Mouse (Mus musculus) heart, postnatal 0 days (tissue): ENCODE results near the gene Ifitm3.

Source experiments
- CTCF ChIP-seq: IDR thresholded peaks from 2 replicates; pipeline ENCODE4 v1.5.1; 2016; ENCODE audit warnings: antibody characterized with exemption, control low read depth, low read depth
- EP300 ChIP-seq: IDR thresholded peaks from 2 replicates; pipeline ENCODE4 v1.6.1; 2016; ENCODE audit warnings: antibody characterized with exemption, low read depth

GRCm38 (mm10) chr7:141052016-141052415 lies 41.4 kb upstream of the Ifitm3 start:
- no peak for TF ChIP-seq CTCF
- TF ChIP-seq EP300, result no peak
